In genomic region chr1:106549025-106549424, GRCm38 (mm10) we compare ENCODE assay signal across 8 mouse cellular contexts.
DNase-seq lines count a peak whose midpoint lies in the region; ATAC-seq lines count a peak whose summit lies in the region.

No protein-coding gene starts in this region.

- H3K9me3 ChIP-seq in limb, embryonic 12.5 days, result no peaks in the 10 kb centered on the region
- no peaks in the 10 kb centered on the region for H3K9me3 ChIP-seq in limb, embryonic 10.5 days (replicated peaks)
- H3K9me3 ChIP-seq in heart, embryonic 11.5 days (replicated peaks; ENCODE audit: control insufficient read depth, low read length), result no peaks in the 10 kb centered on the region
- H3K9me3 ChIP-seq in liver, embryonic 16.5 days (replicated peaks; ENCODE audit: control insufficient read depth, low read length), result no peaks in the 10 kb centered on the region

- ATAC-seq in limb, embryonic 12.5 days (ENCODE audit: insufficient number of reproducible peaks, insufficient read depth, low FRiP score, low TSS enrichment, low read depth), result no peak
- ATAC-seq in heart, embryonic 11.5 days (replicated peaks; ENCODE audit: insufficient number of reproducible peaks, low FRiP score, low TSS enrichment), result no peak
- ATAC-seq in liver, embryonic 16.5 days (ENCODE audit: low read depth), result peak; percentile 21; the same call in 1 of the 2 replicates

- no peak overlapping the region for H3K4me2 ChIP-seq in limb, embryonic 12.5 days
- H3K4me2 ChIP-seq in heart, embryonic 11.5 days, result no peak overlapping the region
- H3K4me2 ChIP-seq in liver, embryonic 16.5 days (ENCODE audit: low read depth, low read length), result no peak overlapping the region

- H3K4me1 ChIP-seq in limb, embryonic 12.5 days (replicated peaks), result peaks cover 37% of the 10 kb centered on the region
- peaks cover 12% of the 10 kb centered on the region for H3K4me1 ChIP-seq in limb, embryonic 10.5 days
- peaks cover 5% of the 10 kb centered on the region for H3K4me1 ChIP-seq in heart, embryonic 11.5 days (ENCODE audit: control insufficient read depth, insufficient read depth, low read length)
- H3K4me1 ChIP-seq in liver, embryonic 16.5 days (ENCODE audit: control insufficient read depth, low read depth, low read length), result no peaks in the 10 kb centered on the region

- peak overlapping the region; percentile 53 for H3K27ac ChIP-seq in limb, embryonic 12.5 days
- no peak overlapping the region for H3K27ac ChIP-seq in limb, embryonic 10.5 days
- H3K27ac ChIP-seq in heart, embryonic 11.5 days (ENCODE audit: low read depth, low read length), result peak overlapping the region; percentile 57; the same call in 1 of the 2 replicates
- no peak overlapping the region for H3K27ac ChIP-seq in liver, embryonic 16.5 days (ENCODE audit: low read length)

- 73% methylated on average over 5 of the region's 5 CpGs for WGBS in limb, embryonic 12.5 days
- 83% methylated on average over 5 of the region's 5 CpGs for WGBS in limb, embryonic 10.5 days
- 71% methylated on average over 5 of the region's 5 CpGs for WGBS in heart, embryonic 11.5 days (ENCODE audit: insufficient replicate concordance)
- 24% methylated on average over 5 of the region's 5 CpGs for WGBS in liver, embryonic 16.5 days (ENCODE audit: insufficient replicate concordance)

- no peaks in the 10 kb centered on the region for H3K27me3 ChIP-seq in limb, embryonic 12.5 days
- H3K27me3 ChIP-seq in limb, embryonic 10.5 days (ENCODE audit: low read depth, poor library complexity, severe bottlenecking), result no peaks in the 10 kb centered on the region
- no peaks in the 10 kb centered on the region for H3K27me3 ChIP-seq in heart, embryonic 11.5 days (ENCODE audit: control insufficient read depth, insufficient read depth, low read length)
- H3K27me3 ChIP-seq in liver, embryonic 16.5 days (ENCODE audit: control insufficient read depth, insufficient read depth, low read depth, low read length), result no peaks in the 10 kb centered on the region

- DNase-seq in limb, embryonic 10.5 days (ENCODE audit: low spot score), result no peak
- peak; percentile 63 for DNase-seq in T-cell, adult 2 months (ENCODE audit: low spot score)
- no peak for DNase-seq in embryo, embryonic 10.5 days (ENCODE audit: low spot score)
- DNase-seq in ovary, postnatal 36 days (ENCODE audit: low spot score), result no peak
- no peak for DNase-seq in embryo, embryonic 11 days

- H3K36me3 ChIP-seq in limb, embryonic 12.5 days, result no peaks in the 10 kb centered on the region
- H3K36me3 ChIP-seq in limb, embryonic 10.5 days, result no peaks in the 10 kb centered on the region
- no peaks in the 10 kb centered on the region for H3K36me3 ChIP-seq in heart, embryonic 11.5 days (ENCODE audit: control insufficient read depth, insufficient read depth, low read length)
- H3K36me3 ChIP-seq in liver, embryonic 16.5 days (ENCODE audit: control insufficient read depth, insufficient read depth), result no peaks in the 10 kb centered on the region

- no peak overlapping the region for H3K9ac ChIP-seq in limb, embryonic 12.5 days (replicated peaks)
- no peak overlapping the region for H3K9ac ChIP-seq in heart, embryonic 11.5 days (ENCODE audit: low read depth, low read length)
- no peak overlapping the region for H3K9ac ChIP-seq in liver, embryonic 16.5 days (ENCODE audit: low read depth, low read length)

- no peak overlapping the region for H3K4me3 ChIP-seq in limb, embryonic 12.5 days (replicated peaks)
- no peak overlapping the region for H3K4me3 ChIP-seq in limb, embryonic 10.5 days
- H3K4me3 ChIP-seq in heart, embryonic 11.5 days (ENCODE audit: low read depth, low read length), result no peak overlapping the region
- H3K4me3 ChIP-seq in liver, embryonic 16.5 days (ENCODE audit: low read depth, low read length), result no peak overlapping the region

Comparison
In these comparisons a context has a peak if more than half of its experiments do, and no peak if none do; other contexts are left out.
1. H3K27ac ChIP-seq: peak in limb, embryonic 12.5 days (single experiment) and heart, embryonic 11.5 days (single experiment); none in limb, embryonic 10.5 days (single experiment) and liver, embryonic 16.5 days (single experiment).